Mouse (Mus musculus): ENCODE measurements around the gene Dlat.

- TF ChIP-seq CTCF (IDR thresholded peaks at IDR 0.05; ENCODE audit: low read depth, low read length) (no peak), TAL1 (conservative IDR thresholded peaks at IDR 0.05; ENCODE audit: low read depth, low read length) (no peak)
These were observed 49.5 kb upstream of the Dlat start for GRCm38 (mm10) chr9:50709108-50709507.

Measured in G1E (cell line).